22 mouse cellular contexts compared by ENCODE assay signal in genomic region chr8:121364646-121365045, GRCm38 (mm10).
"Had no signal": no experiment of that assay in that cellular context is flagged by ENCODE, and none has a peak within 500 bp of the region (broad histone marks: within the 10 kb centered on the region; RNA-seq: fewer than 3 reads in every experiment).

No protein-coding gene starts in this region.

- H3K4me3 ChIP-seq: heart, adult 2 months; heart, embryonic 13.5 days; heart, embryonic 15.5 days; hindbrain, embryonic 13.5 days; hindbrain, embryonic 15.5 days; left cerebral cortex, adult 2 months; limb, embryonic 13.5 days; limb, embryonic 15.5 days; liver, embryonic 12.5 days had no signal

- H3K4me2 ChIP-seq: heart, embryonic 11.5 days; heart, embryonic 13.5 days; heart, embryonic 15.5 days; hindbrain, embryonic 13.5 days; hindbrain, embryonic 15.5 days; limb, embryonic 13.5 days; limb, embryonic 15.5 days; liver, embryonic 12.5 days had no signal

- H3K9me3 ChIP-seq: heart, embryonic 13.5 days; heart, embryonic 15.5 days; hindbrain, embryonic 13.5 days; hindbrain, embryonic 15.5 days; limb, embryonic 15.5 days; liver, embryonic 12.5 days had no signal

- ATAC-seq: forebrain, postnatal 0 days; hindbrain, postnatal 0 days; liver, embryonic 12.5 days had no signal

- H3K9ac ChIP-seq: forebrain, postnatal 0 days; heart, embryonic 13.5 days; heart, embryonic 15.5 days; hindbrain, embryonic 13.5 days; hindbrain, embryonic 15.5 days; limb, embryonic 13.5 days; limb, embryonic 15.5 days; liver, embryonic 12.5 days; liver, embryonic 14.5 days had no signal

- H3K27ac ChIP-seq: heart, adult 2 months; heart, embryonic 13.5 days; heart, embryonic 15.5 days; hindbrain, embryonic 13.5 days; hindbrain, embryonic 15.5 days; hindbrain, postnatal 0 days; left cerebral cortex, adult 2 months; limb, embryonic 13.5 days; limb, embryonic 15.5 days; liver, embryonic 12.5 days; liver, embryonic 14.5 days had no signal

- DNase-seq: forebrain, postnatal 0 days; gastrocnemius, postnatal 14 days; gastrocnemius, postnatal 36 days; heart, adult 11 months; heart, adult 2 months; heart, postnatal 14 days; heart, postnatal 36 days; kidney, adult 11 months; kidney, adult 8-10 months; kidney, postnatal 36 days; layer of hippocampus, adult 9-11 months had no signal

- H3K36me3 ChIP-seq: heart, embryonic 13.5 days; heart, embryonic 15.5 days; hindbrain, embryonic 13.5 days; hindbrain, embryonic 15.5 days; limb, embryonic 13.5 days; limb, embryonic 15.5 days; liver, embryonic 12.5 days had no signal
